Mouse (Mus musculus): ENCODE measurements at regions not wholly inside any gene's neighbourhood (a gene's known extent, or its start where the extent isn't known, plus 50 kb on each side); places are given as distances from the start of the nearest gene placed in this dataset.

DNA sequence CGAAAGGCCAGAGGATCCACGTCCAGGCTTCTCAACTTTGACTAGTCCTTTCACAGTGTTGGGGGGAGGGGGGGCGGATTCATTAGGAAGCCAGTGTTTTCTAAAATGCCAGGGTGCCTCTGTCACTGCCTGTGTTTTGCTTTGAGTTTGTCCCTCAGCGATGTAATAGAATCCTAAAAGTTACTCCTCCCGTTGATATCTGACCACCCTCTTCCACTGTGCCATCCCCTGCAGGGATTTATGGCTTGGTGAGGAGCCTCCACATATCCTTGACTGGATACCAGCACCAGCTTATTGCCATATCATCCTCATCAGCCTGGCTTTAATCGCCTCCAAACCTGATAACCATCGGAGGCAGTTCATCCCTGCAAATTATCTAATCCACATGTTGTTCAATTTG lies 138.6 kb upstream of the Gm12830 start:
- Histone ChIP-seq H3K9ac (ENCODE audit: low read depth, low read length) (no peak overlapping the region), H3K4me3 (ENCODE audit: low read depth, low read length) (no peak overlapping the region), H3K4me2 (ENCODE audit: low read depth, low read length) (no peak overlapping the region), H3K27ac (replicated peaks; ENCODE audit: low read depth, low read length) (no peak overlapping the region), H3K9me3 (ENCODE audit: control insufficient read depth, low read length) (no peaks in the 10 kb centered on the region), H3K36me3 (ENCODE audit: control insufficient read depth, insufficient read depth, low read length) (no peaks in the 10 kb centered on the region), H3K4me1 (ENCODE audit: control insufficient read depth, insufficient read depth, low read length) (peaks cover 20% of the 10 kb centered on the region), H3K27me3 (replicated peaks; ENCODE audit: control insufficient read depth, insufficient read depth, low read length) (peaks cover 14% of the 10 kb centered on the region)
- WGBS: 49% methylated on average over 7 of the region's 7 CpGs
- ATAC-seq (ENCODE audit: low read depth): no peak
- no peak for DNase-seq (ENCODE audit: low spot score)

DNA sequence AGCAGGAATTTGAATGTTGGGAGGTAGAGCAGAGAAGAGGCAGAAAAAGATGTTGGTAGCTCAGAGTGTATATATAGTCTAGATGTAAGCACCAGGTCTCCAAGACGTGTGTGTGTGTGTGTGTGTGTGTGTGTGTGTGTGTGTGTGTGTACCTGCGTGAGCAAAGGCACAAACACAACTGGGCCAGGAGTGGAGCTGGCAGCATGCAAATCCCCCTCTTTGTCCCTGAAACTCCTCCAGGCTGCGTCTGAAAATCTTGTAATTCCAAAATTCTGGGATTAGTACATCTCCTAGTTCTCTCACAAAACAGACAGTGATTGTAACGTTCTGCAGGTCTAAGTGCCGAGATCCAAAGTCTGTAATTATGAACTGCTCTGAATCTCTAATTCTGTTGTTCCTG lies 137.8 kb upstream of the Gm12830 start:
- Histone ChIP-seq H3K4me2 (ENCODE audit: low read depth, low read length) (no peak overlapping the region), H3K4me1 (ENCODE audit: control insufficient read depth, insufficient read depth, low read length) (peaks cover 20% of the 10 kb centered on the region), H3K27ac (replicated peaks; ENCODE audit: low read depth, low read length) (no peak overlapping the region), H3K9me3 (ENCODE audit: control insufficient read depth, low read length) (no peaks in the 10 kb centered on the region), H3K36me3 (ENCODE audit: control insufficient read depth, insufficient read depth, low read length) (no peaks in the 10 kb centered on the region), H3K27me3 (replicated peaks; ENCODE audit: control insufficient read depth, insufficient read depth, low read length) (peaks cover 14% of the 10 kb centered on the region), H3K4me3 (ENCODE audit: low read depth, low read length) (no peak overlapping the region), H3K9ac (ENCODE audit: low read depth, low read length) (no peak overlapping the region)
- ATAC-seq (ENCODE audit: low read depth) (no peak), DNase-seq (ENCODE audit: low spot score) (no peak)
- WGBS: 54% methylated on average over 5 of the region's 5 CpGs

DNA sequence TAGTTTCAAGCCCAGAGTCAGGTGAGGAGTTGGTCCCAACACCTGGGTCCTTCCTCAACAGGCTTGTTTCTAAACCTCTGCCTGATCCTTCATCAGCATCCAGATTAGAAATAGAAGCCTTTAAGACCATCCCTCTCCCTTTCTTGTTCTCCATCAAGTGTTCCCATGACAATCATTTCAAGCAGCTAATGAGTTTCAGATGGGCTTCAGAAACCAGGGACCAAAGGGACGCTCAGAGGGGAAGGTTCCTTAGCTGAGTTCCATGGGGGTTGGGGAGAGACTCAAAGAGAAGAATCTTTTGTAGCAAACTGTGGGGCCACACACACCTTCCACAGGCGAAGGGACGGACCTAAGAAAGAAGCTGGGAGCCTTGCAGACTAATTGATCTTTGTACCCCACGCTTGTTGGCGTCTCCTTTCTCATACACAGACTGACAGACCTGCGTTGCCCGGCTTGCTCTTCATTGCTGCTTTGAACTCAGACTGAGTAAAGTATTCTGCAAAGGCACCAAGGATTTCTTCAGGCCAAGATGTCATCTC lies 136.6 kb upstream of the Gm12830 start:
- Histone ChIP-seq H3K4me1 (ENCODE audit: control insufficient read depth, insufficient read depth, low read length) (peaks cover 17% of the 10 kb centered on the region; the same call in 1 of the 2 replicates), H3K36me3 (ENCODE audit: control insufficient read depth, insufficient read depth, low read length) (no peaks in the 10 kb centered on the region), H3K27ac (replicated peaks; ENCODE audit: low read depth, low read length) (no peak overlapping the region), H3K27me3 (replicated peaks; ENCODE audit: control insufficient read depth, insufficient read depth, low read length) (peaks cover 14% of the 10 kb centered on the region), H3K9me3 (ENCODE audit: control insufficient read depth, low read length) (no peaks in the 10 kb centered on the region), H3K4me2 (ENCODE audit: low read depth, low read length) (no peak overlapping the region), H3K9ac (ENCODE audit: low read depth, low read length) (no peak overlapping the region), H3K4me3 (ENCODE audit: low read depth, low read length) (no peak overlapping the region)
- WGBS: 51% methylated on average over 7 of the region's 7 CpGs
- ATAC-seq (ENCODE audit: low read depth) (no peak), DNase-seq (ENCODE audit: low spot score) (no peak)

DNA sequence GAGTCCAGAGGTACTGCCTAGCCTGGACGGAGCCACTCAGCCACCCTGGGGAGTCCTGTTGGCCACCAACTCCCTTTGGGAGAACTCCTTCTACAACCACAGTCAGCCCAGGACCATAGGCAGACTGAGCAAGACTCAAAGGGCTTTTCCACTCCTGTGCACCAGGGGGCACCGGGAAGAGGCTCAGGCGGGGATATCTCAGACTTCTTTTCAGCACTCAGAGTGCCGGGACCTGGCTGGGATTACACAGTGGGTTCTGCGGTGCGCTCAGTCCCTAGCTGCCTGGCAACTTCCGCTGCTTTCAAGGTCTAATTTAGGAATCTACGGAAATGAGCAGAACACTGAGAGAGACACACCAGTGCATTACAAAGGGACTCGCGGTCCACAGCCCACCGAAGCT lies 136.1 kb upstream of the Gm12830 start:
- DNase-seq (ENCODE audit: low spot score) (peak; percentile 83), ATAC-seq (ENCODE audit: low read depth) (peak; percentile 88)
- Histone ChIP-seq H3K27me3 (replicated peaks; ENCODE audit: control insufficient read depth, insufficient read depth, low read length) (peaks cover 14% of the 10 kb centered on the region), H3K4me1 (ENCODE audit: control insufficient read depth, insufficient read depth, low read length) (peaks cover 12% of the 10 kb centered on the region; the same call in 1 of the 2 replicates), H3K36me3 (ENCODE audit: control insufficient read depth, insufficient read depth, low read length) (no peaks in the 10 kb centered on the region), H3K9ac (ENCODE audit: low read depth, low read length) (no peak overlapping the region), H3K9me3 (ENCODE audit: control insufficient read depth, low read length) (no peaks in the 10 kb centered on the region), H3K4me3 (ENCODE audit: low read depth, low read length) (peak overlapping the region; percentile 20; the same call in 1 of the 2 replicates), H3K27ac (replicated peaks; ENCODE audit: low read depth, low read length) (no peak overlapping the region), H3K4me2 (ENCODE audit: low read depth, low read length) (peak overlapping the region; percentile 47)
- 11% methylated on average over 11 of the region's 11 CpGs for WGBS

DNA sequence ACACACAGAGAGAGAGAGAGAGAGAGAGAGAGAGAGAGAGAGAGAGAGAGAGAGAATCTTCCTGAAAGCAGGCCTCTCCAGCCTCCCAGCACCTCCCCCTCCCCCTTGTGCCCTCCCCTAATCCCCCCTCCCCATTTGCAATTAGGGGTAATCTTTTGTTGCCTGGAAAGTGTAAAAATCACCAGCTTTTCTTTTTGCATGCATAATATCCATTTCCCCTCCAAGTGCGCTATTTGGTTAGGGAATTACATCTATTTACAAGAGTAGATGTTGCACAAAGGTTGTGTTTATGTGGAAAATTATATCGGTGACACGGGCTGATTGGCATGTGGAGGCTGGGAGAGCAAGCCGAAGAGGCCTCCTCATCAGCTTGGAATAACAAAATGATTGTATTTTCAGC lies 135.4 kb upstream of the Gm12830 start:
- DNase-seq (ENCODE audit: low spot score): no peak
- Histone ChIP-seq H3K36me3 (ENCODE audit: control insufficient read depth, insufficient read depth, low read length) (no peaks in the 10 kb centered on the region), H3K4me2 (ENCODE audit: low read depth, low read length) (peak overlapping the region; percentile 47; the same call in 1 of the 2 replicates), H3K9ac (ENCODE audit: low read depth, low read length) (no peak overlapping the region), H3K4me3 (ENCODE audit: low read depth, low read length) (no peak overlapping the region), H3K27ac (replicated peaks; ENCODE audit: low read depth, low read length) (no peak overlapping the region), H3K27me3 (replicated peaks; ENCODE audit: control insufficient read depth, insufficient read depth, low read length) (peaks cover 14% of the 10 kb centered on the region), H3K4me1 (ENCODE audit: control insufficient read depth, insufficient read depth, low read length) (peaks cover 11% of the 10 kb centered on the region; the same call in 1 of the 2 replicates), H3K9me3 (ENCODE audit: control insufficient read depth, low read length) (no peaks in the 10 kb centered on the region)
- ATAC-seq (ENCODE audit: low read depth): no peak
- 41% methylated on average over 4 of the region's 4 CpGs for WGBS

DNA sequence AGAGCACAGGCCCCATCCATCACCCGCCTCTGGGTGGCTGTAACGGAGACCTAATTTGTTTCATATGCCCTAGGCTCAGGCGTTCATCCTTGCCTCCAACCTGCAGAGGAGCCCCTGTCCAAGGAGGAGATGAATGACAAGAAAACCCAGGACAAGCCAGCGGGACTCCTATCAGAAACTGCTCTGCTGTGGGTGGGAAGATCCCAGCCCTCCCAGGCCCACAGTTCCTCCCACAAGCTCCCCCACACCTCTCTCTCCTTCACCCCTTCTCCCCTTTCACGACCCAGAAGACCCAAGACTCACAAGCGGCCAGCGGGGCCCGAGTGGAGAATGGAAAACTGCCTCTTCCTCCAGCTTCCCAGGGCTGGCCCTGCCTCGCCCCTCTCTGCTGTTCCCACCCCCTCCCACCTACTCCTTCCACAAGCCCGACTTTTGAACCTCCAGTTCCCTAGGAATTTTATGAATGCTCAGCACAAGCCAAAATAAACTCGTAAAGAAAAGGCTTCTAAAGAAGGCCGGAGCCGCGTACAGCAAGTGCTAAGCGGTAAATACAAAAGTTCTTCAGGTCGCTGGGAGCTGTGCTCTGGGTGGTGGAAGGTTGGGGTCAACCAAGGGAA lies 133.1 kb upstream of the Gm12830 start:
- H3K36me3 ChIP-seq (ENCODE audit: control insufficient read depth, insufficient read depth, low read length): no peaks in the 10 kb centered on the region
- H3K9me3 ChIP-seq (ENCODE audit: control insufficient read depth, low read length): no peaks in the 10 kb centered on the region
- peaks cover 11% of the 10 kb centered on the region; the same call in 1 of the 2 replicates for H3K4me1 ChIP-seq (ENCODE audit: control insufficient read depth, insufficient read depth, low read length)
- H3K9ac ChIP-seq (ENCODE audit: low read depth, low read length): no peak overlapping the region
- no peak overlapping the region for H3K4me3 ChIP-seq (ENCODE audit: low read depth, low read length)
- 10% methylated on average over 16 of the region's 16 CpGs for WGBS
- H3K27ac ChIP-seq (replicated peaks; ENCODE audit: low read depth, low read length): 0 out of 2 replicates have a peak overlapping the region, but pooled peaks have one; percentile 40
- ATAC-seq (ENCODE audit: low read depth) (peak; percentile 60), DNase-seq (ENCODE audit: low spot score) (peak; percentile 83)
- peak overlapping the region; percentile 35 for H3K4me2 ChIP-seq (ENCODE audit: low read depth, low read length)
- peaks cover 14% of the 10 kb centered on the region; the same call in 1 of the 2 replicates for H3K27me3 ChIP-seq (replicated peaks; ENCODE audit: control insufficient read depth, insufficient read depth, low read length)

DNA sequence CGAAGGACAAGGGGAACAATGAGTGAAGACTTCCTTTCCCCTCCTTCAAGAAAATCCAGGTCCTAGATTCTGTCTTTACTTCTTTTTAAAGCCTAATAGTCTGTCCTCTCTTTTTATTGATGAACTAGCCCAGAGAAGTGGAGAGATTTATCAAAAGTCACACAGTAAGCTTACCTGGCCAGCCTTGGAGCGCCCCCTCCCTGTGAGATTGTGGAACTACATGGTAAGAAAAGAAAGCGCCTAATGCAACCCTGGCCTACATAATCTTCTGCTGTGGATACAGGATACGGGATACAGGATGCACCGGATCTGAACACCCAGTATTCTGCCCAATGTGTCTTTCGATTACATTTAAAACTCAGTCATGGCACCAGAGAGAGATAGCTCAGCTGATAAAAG lies 132.6 kb upstream of the Gm12830 start:
- ATAC-seq (ENCODE audit: low read depth) (no peak), DNase-seq (ENCODE audit: low spot score) (no peak)
- Histone ChIP-seq H3K9ac (ENCODE audit: low read depth, low read length) (no peak overlapping the region), H3K9me3 (ENCODE audit: control insufficient read depth, low read length) (no peaks in the 10 kb centered on the region), H3K4me2 (ENCODE audit: low read depth, low read length) (peak overlapping the region; percentile 35; the same call in 1 of the 2 replicates), H3K27ac (replicated peaks; ENCODE audit: low read depth, low read length) (no peak overlapping the region), H3K27me3 (replicated peaks; ENCODE audit: control insufficient read depth, insufficient read depth, low read length) (peaks cover 14% of the 10 kb centered on the region; the same call in 1 of the 2 replicates), H3K4me1 (ENCODE audit: control insufficient read depth, insufficient read depth, low read length) (peaks cover 11% of the 10 kb centered on the region; the same call in 1 of the 2 replicates), H3K4me3 (ENCODE audit: low read depth, low read length) (no peak overlapping the region), H3K36me3 (ENCODE audit: control insufficient read depth, insufficient read depth, low read length) (no peaks in the 10 kb centered on the region)
- WGBS: 59% methylated on average over 6 of the region's 6 CpGs

DNA sequence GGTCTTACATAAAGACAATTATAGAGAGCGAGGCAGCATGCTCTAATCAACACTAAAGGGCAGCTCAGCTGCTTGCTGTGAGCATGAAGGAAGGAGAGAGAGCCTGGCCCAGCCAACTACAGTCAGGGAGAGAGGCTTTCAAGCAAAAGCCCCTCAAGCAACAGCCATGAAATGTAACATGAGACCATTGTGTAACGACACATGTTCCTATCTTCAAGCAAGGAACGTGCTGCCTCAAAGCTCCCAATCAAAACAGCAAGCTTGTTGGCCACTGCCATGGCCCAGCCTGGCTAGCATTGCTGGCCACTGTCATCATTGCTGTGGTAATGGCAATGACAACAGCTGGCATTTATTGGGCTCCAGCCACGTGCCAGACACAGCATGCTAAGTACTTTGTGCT lies 115.9 kb upstream of the Gm12830 start:
- no peaks in the 10 kb centered on the region for H3K27me3 ChIP-seq (replicated peaks; ENCODE audit: control insufficient read depth, insufficient read depth, low read length)
- 29% methylated on average over 4 of the region's 4 CpGs for WGBS

More for the DNA sequence above, 115.9 kb upstream of the Gm12830 start:
- DNase-seq (ENCODE audit: low spot score): peak; percentile 36
- Histone ChIP-seq H3K27ac (replicated peaks; ENCODE audit: low read depth, low read length) (no peak overlapping the region), H3K36me3 (ENCODE audit: control insufficient read depth, insufficient read depth, low read length) (no peaks in the 10 kb centered on the region), H3K4me3 (ENCODE audit: low read depth, low read length) (no peak overlapping the region), H3K4me2 (ENCODE audit: low read depth, low read length) (no peak overlapping the region), H3K4me1 (ENCODE audit: control insufficient read depth, insufficient read depth, low read length) (no peaks in the 10 kb centered on the region), H3K9ac (ENCODE audit: low read depth, low read length) (no peak overlapping the region), H3K9me3 (ENCODE audit: control insufficient read depth, low read length) (no peaks in the 10 kb centered on the region)
- no peak for ATAC-seq (ENCODE audit: low read depth)
